Mouse (Mus musculus): ENCODE data around the gene Crtc2. TPM values are rescaled to one million over a fixed set of nuclear protein-coding genes. Genes with fewer than 3 reads are reported as not detected.
A peak's percentile ranks its signal among the peaks of the same experiment; 100 is the strongest.
"Not testable (repeated sequence)": the region's sequence is repeated elsewhere in the genome, so short reads cannot be mapped to it uniquely, and the experiment has no call there.

The Crtc2 gene
- polyA plus RNA-seq, 1 experiment, result 33.7 TPM

- H3K27me3 ChIP-seq (ENCODE audit: control insufficient read depth, insufficient read depth, low read length), result no peaks in the 10 kb centered on the region; the same call in 1 of the 2 replicates
- H3K27ac ChIP-seq (ENCODE audit: control insufficient read depth, insufficient read depth, low read depth, low read length), result peak within 1 kb of the TSS; percentile 52
- peak within 1 kb of the TSS; percentile 93 for H3K4me3 ChIP-seq (ENCODE audit: control insufficient read depth, low read depth, low read length)
- H3K36me3 ChIP-seq (ENCODE audit: control insufficient read depth, insufficient read depth, low read length), result no peaks in the 10 kb centered on the region
- TF ChIP-seq POLR2A (IDR thresholded peaks at IDR 0.05; ENCODE audit: control insufficient read depth, low read depth, low read length), result no peak
- TF ChIP-seq CTCF (IDR thresholded peaks at IDR 0.05; ENCODE audit: control insufficient read depth, insufficient read depth, insufficient replicate concordance, low read depth, low read length), result no peak
- peaks cover 7% of the 10 kb centered on the region for H3K4me1 ChIP-seq (ENCODE audit: control insufficient read depth, insufficient read depth, low read length)
Observed at GRCm38 (mm10) chr3:90242984-90243775, 10.8 kb upstream of the Crtc2 start, which contains the start of gene Creb3l4. Gene Creb3l4, minus strand, starts transcription at chr3:90243512.

- no peaks in the 10 kb centered on the region for H3K36me3 ChIP-seq (ENCODE audit: control insufficient read depth, insufficient read depth, low read length)
- TF ChIP-seq POLR2A (IDR thresholded peaks at IDR 0.05; ENCODE audit: control insufficient read depth, low read depth, low read length), result no peak
- TF ChIP-seq CTCF (IDR thresholded peaks at IDR 0.05; ENCODE audit: control insufficient read depth, insufficient read depth, insufficient replicate concordance, low read depth, low read length), result no peak
Observed at GRCm38 (mm10) chr3:90245406-90245805, 8.6 kb upstream of the Crtc2 start.

GRCm38 (mm10) chr3:90247630-90247959, 6.4 kb upstream of the Crtc2 start:
- H3K27me3 ChIP-seq (ENCODE audit: control insufficient read depth, insufficient read depth, low read length), result no peaks in the 10 kb centered on the region; the same call in 1 of the 2 replicates
- no peaks in the 10 kb centered on the region for H3K36me3 ChIP-seq (ENCODE audit: control insufficient read depth, insufficient read depth, low read length)
- TF ChIP-seq POLR2A (IDR thresholded peaks at IDR 0.05; ENCODE audit: control insufficient read depth, low read depth, low read length) (no peak), CTCF (IDR thresholded peaks at IDR 0.05; ENCODE audit: control insufficient read depth, insufficient read depth, insufficient replicate concordance, low read depth, low read length) (no peak)
- H3K4me1 ChIP-seq (ENCODE audit: control insufficient read depth, insufficient read depth, low read length), result peaks cover 12% of the 10 kb centered on the region
- H3K4me3 ChIP-seq (ENCODE audit: control insufficient read depth, low read depth, low read length), result peak overlapping the region; percentile 97
- H3K27ac ChIP-seq (ENCODE audit: control insufficient read depth, insufficient read depth, low read depth, low read length), result peak overlapping the region; percentile 88

More at GRCm38 (mm10) chr3:90245406-90245805, 8.6 kb upstream of the Crtc2 start:
- Histone ChIP-seq H3K27ac (ENCODE audit: control insufficient read depth, insufficient read depth, low read depth, low read length) (no peak overlapping the region; the same call in 1 of the 2 replicates), H3K4me1 (ENCODE audit: control insufficient read depth, insufficient read depth, low read length) (peaks cover 12% of the 10 kb centered on the region), H3K4me3 (ENCODE audit: control insufficient read depth, low read depth, low read length) (no peak overlapping the region), H3K27me3 (ENCODE audit: control insufficient read depth, insufficient read depth, low read length) (no peaks in the 10 kb centered on the region; the same call in 1 of the 2 replicates)

GRCm38 (mm10) chr3:90247960-90248745, 5.8 kb upstream of the Crtc2 start, which contains the start of gene Slc39a1:
Gene Slc39a1, plus strand, starts transcription at chr3:90248172.
- H3K27me3 ChIP-seq (ENCODE audit: control insufficient read depth, insufficient read depth, low read length), result no peaks in the 10 kb centered on the region
- no peaks in the 10 kb centered on the region for H3K36me3 ChIP-seq (ENCODE audit: control insufficient read depth, insufficient read depth, low read length)
- peaks cover 12% of the 10 kb centered on the region for H3K4me1 ChIP-seq (ENCODE audit: control insufficient read depth, insufficient read depth, low read length)
- H3K4me3 ChIP-seq (ENCODE audit: control insufficient read depth, low read depth, low read length), result peak within 1 kb of the TSS; percentile 97
- TF ChIP-seq POLR2A (IDR thresholded peaks at IDR 0.05; ENCODE audit: control insufficient read depth, low read depth, low read length) (peak; percentile 65), CTCF (IDR thresholded peaks at IDR 0.05; ENCODE audit: control insufficient read depth, insufficient read depth, insufficient replicate concordance, low read depth, low read length) (no peak)
- peak within 1 kb of the TSS; percentile 90 for H3K27ac ChIP-seq (ENCODE audit: control insufficient read depth, insufficient read depth, low read depth, low read length)

- H3K36me3 ChIP-seq (ENCODE audit: control insufficient read depth, insufficient read depth, low read length), result no peaks in the 10 kb centered on the region
- H3K27me3 ChIP-seq (ENCODE audit: control insufficient read depth, insufficient read depth, low read length), result no peaks in the 10 kb centered on the region
- H3K4me3 ChIP-seq (ENCODE audit: control insufficient read depth, low read depth, low read length), result peak overlapping the region; percentile 97
- peak overlapping the region; percentile 90 for H3K27ac ChIP-seq (ENCODE audit: control insufficient read depth, insufficient read depth, low read depth, low read length)
- peaks cover 10% of the 10 kb centered on the region for H3K4me1 ChIP-seq (ENCODE audit: control insufficient read depth, insufficient read depth, low read length)
- TF ChIP-seq CTCF (IDR thresholded peaks at IDR 0.05; ENCODE audit: control insufficient read depth, insufficient read depth, insufficient replicate concordance, low read depth, low read length) (no peak), POLR2A (IDR thresholded peaks at IDR 0.05; ENCODE audit: control insufficient read depth, low read depth, low read length) (no peak; the same call in 1 of the 2 replicates)
Observed at GRCm38 (mm10) chr3:90248746-90249100, 5.2 kb upstream of the Crtc2 start.

GRCm38 (mm10) chr3:90250791-90251190, 3.2 kb upstream of the Crtc2 start:
- H3K4me1 ChIP-seq (ENCODE audit: control insufficient read depth, insufficient read depth, low read length), result peaks cover 15% of the 10 kb centered on the region
- TF ChIP-seq CTCF (IDR thresholded peaks at IDR 0.05; ENCODE audit: control insufficient read depth, insufficient read depth, insufficient replicate concordance, low read depth, low read length), result no peak
- no peak for TF ChIP-seq POLR2A (IDR thresholded peaks at IDR 0.05; ENCODE audit: control insufficient read depth, low read depth, low read length)
- H3K27ac ChIP-seq (ENCODE audit: control insufficient read depth, insufficient read depth, low read depth, low read length), result no peak overlapping the region
- H3K36me3 ChIP-seq (ENCODE audit: control insufficient read depth, insufficient read depth, low read length), result no peaks in the 10 kb centered on the region
- no peaks in the 10 kb centered on the region for H3K27me3 ChIP-seq (ENCODE audit: control insufficient read depth, insufficient read depth, low read length)
- no peak overlapping the region for H3K4me3 ChIP-seq (ENCODE audit: control insufficient read depth, low read depth, low read length)

GRCm38 (mm10) chr3:90251731-90252226, 2.2 kb upstream of the Crtc2 start:
- H3K4me1 ChIP-seq (ENCODE audit: control insufficient read depth, insufficient read depth, low read length), result peaks cover 15% of the 10 kb centered on the region
- H3K27me3 ChIP-seq (ENCODE audit: control insufficient read depth, insufficient read depth, low read length); H3K36me3 ChIP-seq (ENCODE audit: control insufficient read depth, insufficient read depth, low read length); H3K27ac ChIP-seq (ENCODE audit: control insufficient read depth, insufficient read depth, low read depth, low read length); H3K4me3 ChIP-seq (ENCODE audit: control insufficient read depth, low read depth, low read length): not testable (repeated sequence)

- H3K4me3 ChIP-seq (ENCODE audit: control insufficient read depth, low read depth, low read length); H3K27ac ChIP-seq (ENCODE audit: control insufficient read depth, insufficient read depth, low read depth, low read length); H3K36me3 ChIP-seq (ENCODE audit: control insufficient read depth, insufficient read depth, low read length); H3K27me3 ChIP-seq (ENCODE audit: control insufficient read depth, insufficient read depth, low read length): not testable (repeated sequence)
- H3K4me1 ChIP-seq (ENCODE audit: control insufficient read depth, insufficient read depth, low read length), result peaks cover 15% of the 10 kb centered on the region
Observed at GRCm38 (mm10) chr3:90252659-90253058, 1.3 kb upstream of the Crtc2 start.

- H3K36me3 ChIP-seq (ENCODE audit: control insufficient read depth, insufficient read depth, low read length); H3K27me3 ChIP-seq (ENCODE audit: control insufficient read depth, insufficient read depth, low read length); H3K27ac ChIP-seq (ENCODE audit: control insufficient read depth, insufficient read depth, low read depth, low read length); H3K4me3 ChIP-seq (ENCODE audit: control insufficient read depth, low read depth, low read length): not testable (repeated sequence)
- peaks cover 13% of the 10 kb centered on the region for H3K4me1 ChIP-seq (ENCODE audit: control insufficient read depth, insufficient read depth, low read length)
Observed at GRCm38 (mm10) chr3:90253174-90253573, 789 bp upstream of the Crtc2 start.

Data from testis, adult 2 months (tissue).